Mouse (Mus musculus) adrenal gland, postnatal 14 days (tissue): ENCODE measurements around the gene Dixdc1. TPM values are rescaled to one million over a fixed set of nuclear protein-coding genes. Genes with fewer than 3 reads are reported as not detected.
"Not testable (repeated sequence)": the region's sequence is repeated elsewhere in the genome, so short reads cannot be mapped to it uniquely, and the experiment has no call there.

ENCODE experiments used
- DNase-seq: peaks from one replicate; pipeline ENCODE4 v3.0.0; 2021; ENCODE audit warnings: mixed read lengths
- total RNA-seq: library from RNA; stranded (reverse); gene quantifications from 2 replicates; pipeline ENCODE4 v1.2.3, GENCODE M21; 2021

The Dixdc1 gene
- total RNA-seq, 1 experiment from 2014 or later = 8.4 TPM

GRCm38 (mm10) chr9:50658391-50658790, 80.9 kb downstream of the Dixdc1 start:
- no peak for DNase-seq

GRCm38 (mm10) chr9:50650503-50650902, 88.8 kb downstream of the Dixdc1 start:
- DNase-seq = no peak

- DNase-seq = no peak
These were observed 92.4 kb downstream of the Dixdc1 start for GRCm38 (mm10) chr9:50646826-50647370.

- DNase-seq = no peak
These were observed 105.0 kb downstream of the Dixdc1 start for GRCm38 (mm10) chr9:50634270-50634669.

- DNase-seq = no peak
These were observed 106.3 kb downstream of the Dixdc1 start for GRCm38 (mm10) chr9:50633059-50633458.

- no peak for DNase-seq
These were observed 107.2 kb downstream of the Dixdc1 start for GRCm38 (mm10) chr9:50632016-50632688.

GRCm38 (mm10) chr9:50630903-50631302, 108.4 kb downstream of the Dixdc1 start:
- not testable (repeated sequence) for DNase-seq

GRCm38 (mm10) chr9:50617794-50618330, 121.5 kb downstream of the Dixdc1 start:
- DNase-seq = no peak

- peak; percentile 92 for DNase-seq
These were observed 122.3 kb downstream of the Dixdc1 start, which contains the start of the genes Pih1d2 and Nkapd1 for GRCm38 (mm10) chr9:50616766-50617603. TSS of gene Pih1d2 (plus strand) at chr9:50617321. TSS of gene Nkapd1 (minus strand) at chr9:50617464.

- no peak for DNase-seq
These were observed 123.2 kb downstream of the Dixdc1 start for GRCm38 (mm10) chr9:50616161-50616560.

Other genes with a start within 250 kb of the Dixdc1 start
- gene Plet1, start 245.0 kb downstream of the Dixdc1 start, total RNA-seq = 0.33 and 0.41 TPM in 2 replicates
- 68.9 and 73.9 TPM in 2 replicates for gene Pts, start 210.8 kb downstream of the Dixdc1 start, total RNA-seq
- 5.7 and 8.4 TPM in 2 replicates for gene Il18, start 184.7 kb downstream of the Dixdc1 start, total RNA-seq
- 2.1 and 3.7 TPM in 2 replicates for gene Bco2, start 184.3 kb downstream of the Dixdc1 start, total RNA-seq
- not detected in 2 replicates for gene Tex12, start 178.2 kb downstream of the Dixdc1 start, total RNA-seq
- 554 and 565 TPM in 2 replicates for gene Sdhd, start 135.7 kb downstream of the Dixdc1 start, total RNA-seq
- 171 and 184 TPM in 2 replicates for gene Timm8b, start 135.6 kb downstream of the Dixdc1 start, total RNA-seq
- gene Pih1d2, start 122.2 kb downstream of the Dixdc1 start, total RNA-seq = 1.6 and 1.9 TPM in 2 replicates
- 24.3 and 25.3 TPM in 2 replicates for gene Nkapd1, start 122.1 kb downstream of the Dixdc1 start, total RNA-seq
- gene Dlat, start 79.7 kb downstream of the Dixdc1 start, total RNA-seq = 252 and 279 TPM in 2 replicates
- 6.6 and 6.9 TPM in 2 replicates for gene 2310030G06Rik, start 7.0 kb upstream of the Dixdc1 start, total RNA-seq
- 21.4 and 29.2 TPM in 2 replicates for gene Cryab, start 11.8 kb upstream of the Dixdc1 start, total RNA-seq
- gene Hspb2, start 12.8 kb upstream of the Dixdc1 start, total RNA-seq = 1.5 and 1.9 TPM in 2 replicates
- 5.7 and 6.4 TPM in 2 replicates for gene Fdxacb1, start 28.7 kb upstream of the Dixdc1 start, total RNA-seq
- 26.0 and 28.4 TPM in 2 replicates for gene Alg9, start 35.5 kb upstream of the Dixdc1 start, total RNA-seq
- 35.5 and 37.2 TPM in 2 replicates for gene 1110032A03Rik, start 36.0 kb upstream of the Dixdc1 start, total RNA-seq
- 32.3 and 34.4 TPM in 2 replicates for gene Ppp2r1b, start 105.8 kb upstream of the Dixdc1 start, total RNA-seq